Comparison of ENCODE assay signal across 8 mouse cellular contexts in genomic region chr3:34650621-34651361, GRCm38 (mm10). TPM values are rescaled to one million over a fixed set of nuclear protein-coding genes. Genes with fewer than 3 reads are reported as not detected.
A peak's percentile ranks its signal among the peaks of the same experiment; 100 is the strongest.
DNase-seq lines count a peak whose midpoint lies in the region; ATAC-seq lines count a peak whose summit lies in the region.

No protein-coding gene starts in this region.

- under 1% methylated on average over 66 of the region's 67 CpGs for WGBS in kidney, embryonic 14.5 days
- WGBS in liver, embryonic 13.5 days (ENCODE audit: insufficient replicate concordance) = under 1% methylated on average over 67 of the region's 67 CpGs
- under 1% methylated on average over 67 of the region's 67 CpGs for WGBS in stomach, embryonic 15.5 days

- H3K36me3 ChIP-seq in kidney, embryonic 14.5 days (ENCODE audit: control insufficient read depth, insufficient read depth, low read length) = no peaks in the 10 kb centered on the region
- H3K36me3 ChIP-seq in liver, embryonic 13.5 days = no peaks in the 10 kb centered on the region
- H3K36me3 ChIP-seq in stomach, embryonic 15.5 days = no peaks in the 10 kb centered on the region

- peaks cover 86% of the 10 kb centered on the region for H3K27me3 ChIP-seq in kidney, embryonic 14.5 days (ENCODE audit: control insufficient read depth, insufficient read depth, low read length)
- peaks cover 96% of the 10 kb centered on the region for H3K27me3 ChIP-seq in liver, embryonic 13.5 days
- peaks cover 70% of the 10 kb centered on the region for H3K27me3 ChIP-seq in stomach, embryonic 15.5 days (replicated peaks)

- DNase-seq in kidney, adult 11 months = no peak
- DNase-seq in liver, embryonic 13.5 days = no peak
- no peak for DNase-seq in left cerebral cortex, adult 8-10 months (ENCODE audit: low spot score in 2 of 2)

- no peak overlapping the region for H3K27ac ChIP-seq in kidney, embryonic 14.5 days (ENCODE audit: low read depth, low read length)
- no peak overlapping the region for H3K27ac ChIP-seq in brown adipose tissue, adult 24 weeks (replicated peaks; ENCODE audit: low read depth, low read length)
- H3K27ac ChIP-seq in liver, embryonic 13.5 days = no peak overlapping the region
- H3K27ac ChIP-seq in stomach, embryonic 15.5 days = peak overlapping the region; percentile 92

- peaks cover 13% of the 10 kb centered on the region; the same call in 1 of the 2 replicates for H3K4me1 ChIP-seq in kidney, embryonic 14.5 days (ENCODE audit: control insufficient read depth, insufficient read depth, low read length)
- peaks cover 2% of the 10 kb centered on the region for H3K4me1 ChIP-seq in brown adipose tissue, adult 24 weeks (ENCODE audit: control insufficient read depth, insufficient read depth, insufficient read length, low read length)
- peaks cover 14% of the 10 kb centered on the region for H3K4me1 ChIP-seq in liver, embryonic 13.5 days (replicated peaks)
- H3K4me1 ChIP-seq in stomach, embryonic 15.5 days = peaks cover 24% of the 10 kb centered on the region; the same call in 1 of the 2 replicates

- ATAC-seq in kidney, embryonic 14.5 days (ENCODE audit: low FRiP score, low TSS enrichment) = peak; percentile 48
- ATAC-seq in granulocyte monocyte progenitor cell, adult 5-6 weeks (replicated peaks; ENCODE audit: poor library complexity, severe bottlenecking) = peak; percentile 21; the same call in 1 of the 2 replicates
- peak; percentile 23; the same call in 1 of the 2 replicates for ATAC-seq in liver, embryonic 13.5 days (ENCODE audit: low read depth)
- 0 out of 2 replicates have a peak, but pooled peaks have one; percentile 11 for ATAC-seq in stomach, embryonic 15.5 days (ENCODE audit: insufficient read depth, low FRiP score, low read depth)
- ATAC-seq in megakaryocyte-erythroid progenitor cell, adult 5-6 weeks (replicated peaks; ENCODE audit: low FRiP score, low TSS enrichment, poor library complexity, severe bottlenecking) = no peak

- no peaks in the 10 kb centered on the region for H3K9me3 ChIP-seq in kidney, embryonic 14.5 days (ENCODE audit: control insufficient read depth, low read length)
- H3K9me3 ChIP-seq in liver, embryonic 13.5 days (replicated peaks) = no peaks in the 10 kb centered on the region
- no peaks in the 10 kb centered on the region for H3K9me3 ChIP-seq in stomach, embryonic 15.5 days

- peak overlapping the region; percentile 32 for H3K4me3 ChIP-seq in kidney, embryonic 14.5 days (ENCODE audit: low read length)
- peak overlapping the region; percentile 17; the same call in 1 of the 2 replicates for H3K4me3 ChIP-seq in brown adipose tissue, adult 24 weeks (ENCODE audit: insufficient read depth, low read depth, low read length)
- H3K4me3 ChIP-seq in liver, embryonic 13.5 days (replicated peaks) = peak overlapping the region; percentile 38
- H3K4me3 ChIP-seq in stomach, embryonic 15.5 days (replicated peaks) = peak overlapping the region; percentile 50

- H3K9ac ChIP-seq in kidney, embryonic 14.5 days (ENCODE audit: low read depth, low read length) = no peak overlapping the region
- H3K9ac ChIP-seq in liver, embryonic 13.5 days = no peak overlapping the region
- H3K9ac ChIP-seq in stomach, embryonic 15.5 days = peak overlapping the region; percentile 39; the same call in 1 of the 2 replicates

- H3K4me2 ChIP-seq in kidney, embryonic 14.5 days (replicated peaks; ENCODE audit: low read depth, low read length) = peak overlapping the region; percentile 61
- peak overlapping the region; percentile 56 for H3K4me2 ChIP-seq in liver, embryonic 13.5 days
- peak overlapping the region; percentile 63 for H3K4me2 ChIP-seq in stomach, embryonic 15.5 days

RNA-seq across cellular contexts. Expression of gene Sox2, which starts 0.6 kb away (rescaled TPM):
- not detected in 2 replicates for polyA plus RNA-seq in kidney, embryonic 14.5 days (2014; fragmentation: Nextera tagmentation; extraction: Ambion mirVana)
- not detected in 2 replicates for polyA plus RNA-seq in brown adipose tissue, adult 24 weeks (2012; ENCODE audit: insufficient read depth, insufficient read length, missing spikeins)
- not detected in 2 replicates for total RNA-seq in granulocyte monocyte progenitor cell, adult 5-6 weeks (2014; fragmentation: Nextera tagmentation)
- not detected in 2 replicates for total RNA-seq in granulocyte monocyte progenitor cell, adult 5-6 weeks (2017)
- polyA plus RNA-seq in liver, embryonic 13.5 days (2015; fragmentation: Nextera tagmentation; extraction: Ambion mirVana) = not detected in 2 replicates
- 11.6 and 14.0 TPM in 2 replicates for polyA plus RNA-seq in stomach, embryonic 15.5 days (2015; fragmentation: Nextera tagmentation; extraction: Ambion mirVana)
- total RNA-seq in left cerebral cortex, adult 8-10 months (2022) = 10 to 100 TPM; 37.0 to 44.0 (median 39.2) TPM
- not detected in 2 replicates for total RNA-seq in megakaryocyte-erythroid progenitor cell, adult 5-6 weeks (2014; fragmentation: Nextera tagmentation)
- not detected in 2 replicates for total RNA-seq in megakaryocyte-erythroid progenitor cell, adult 5-6 weeks (2017)

Comparison
In these comparisons a context has a peak if more than half of its experiments do, and no peak if none do; other contexts are left out.
1. RNA of gene Sox2, which starts 0.6 kb away (polyA plus RNA-seq): 11.6 to 14.0 TPM in stomach, embryonic 15.5 days; not detected in liver, embryonic 13.5 days, not detected in kidney, embryonic 14.5 days and not detected in brown adipose tissue, adult 24 weeks; every median in the first group is over 10 times any median in the second.
2. Peak in every context shown above with its lines, with median percentiles within 50 percentile points of each other: H3K4me2 ChIP-seq and H3K4me3 ChIP-seq.